Mouse (Mus musculus) gastrocnemius, adult 2 months (tissue): ENCODE measurements at regions not wholly inside any gene's neighbourhood (a gene's known extent, or its start where the extent isn't known, plus 50 kb on each side); places are given as distances from the start of the nearest gene placed in this dataset.

Source experiments
- DNase-seq: peaks from one replicate; pipeline ENCODE4 v3.0.0; 2022
- H3K27ac ChIP-seq: fragments of 200-600 bp; 2 replicates; pipeline ENCODE4 v1.8.1; 2022; ENCODE audit warnings: mild to moderate bottlenecking
- H3K4me3 ChIP-seq: fragments of 200-600 bp; 2 replicates; pipeline ENCODE4 v1.8.1; 2022; ENCODE audit warnings: mild to moderate bottlenecking, moderate library complexity
- CTCF ChIP-seq: fragments of 200-600 bp; IDR thresholded peaks from 2 replicates; pipeline ENCODE4 v1.8.1; 2022; ENCODE audit warnings: antibody characterized with exemption, mild to moderate bottlenecking, moderate library complexity
- intact Hi-C: fragments of 180-260 bp; cut with DNase I; formaldehyde crosslinking; loops from one replicate; pipeline ENCODE4 v1.15.1; 2025

DNA sequence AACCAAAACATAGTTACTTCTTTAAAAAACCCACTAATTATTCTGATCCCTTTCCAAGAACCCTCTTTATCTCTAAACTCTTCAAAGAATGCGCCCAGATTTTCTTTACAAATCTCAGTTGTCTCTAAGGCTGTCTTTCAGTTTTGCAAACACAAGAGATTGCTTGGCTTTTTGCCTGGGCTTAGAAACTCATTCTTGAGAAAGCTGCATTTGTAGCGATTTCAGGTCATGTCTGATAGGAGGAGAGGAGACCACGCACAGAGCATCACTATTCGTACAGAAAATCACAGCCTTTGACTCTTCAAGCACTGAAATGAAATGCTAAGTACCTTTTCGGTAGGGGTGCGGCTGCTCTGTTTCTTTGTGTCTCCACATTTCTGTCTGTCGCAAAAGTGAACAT is 64.8 kb upstream of the Trpm3 start:
- intact Hi-C loops: no loop called here
- TF ChIP-seq CTCF: no peak
- Histone ChIP-seq H3K27ac (no peak overlapping the region), H3K4me3 (no peak overlapping the region)
- no peak for DNase-seq

DNA sequence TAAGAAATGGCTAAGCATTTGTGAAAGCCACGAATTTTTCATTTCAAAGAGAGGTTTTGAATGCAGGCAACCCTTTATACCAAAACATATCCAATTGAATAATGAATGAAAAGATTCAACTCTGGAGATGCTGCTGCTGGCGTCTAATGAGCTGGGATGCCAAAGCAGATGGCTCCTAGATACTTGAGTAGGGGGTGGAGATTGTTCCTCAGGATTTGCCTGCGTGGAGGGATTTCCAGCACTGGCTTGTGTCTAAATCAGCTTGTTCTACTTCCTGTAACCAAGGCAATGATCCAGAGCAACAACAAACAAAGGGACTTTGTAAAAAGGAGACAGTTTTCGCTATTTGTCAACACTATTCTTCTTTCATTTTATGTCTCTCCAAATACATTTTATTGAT is 57.4 kb upstream of the Trpm3 start:
- no peak overlapping the region for H3K4me3 ChIP-seq
- intact Hi-C loops: no loop called here
- DNase-seq: no peak
- TF ChIP-seq CTCF: no peak
- H3K27ac ChIP-seq: no peak overlapping the region
